9 mouse cellular contexts compared by ENCODE assay signal in genomic region chr1:158147525-158147924, GRCm38 (mm10).
DNase-seq lines count a peak whose midpoint lies in the region; ATAC-seq and TF ChIP-seq lines count a peak whose summit lies in the region.
"Had no signal": no experiment of that assay in that cellular context is flagged by ENCODE, and none has a peak within 500 bp of the region (broad histone marks: within the 10 kb centered on the region; RNA-seq: fewer than 3 reads in every experiment).

No protein-coding gene starts in this region.

- no peak for TF ChIP-seq CTCF in lung, embryonic 14.5 days (IDR thresholded peaks at IDR 0.05; ENCODE audit: low read depth)

- H3K36me3 ChIP-seq in lung, embryonic 14.5 days (ENCODE audit: insufficient read depth), result no peaks in the 10 kb centered on the region
- H3K36me3 ChIP-seq in forebrain, embryonic 14.5 days (ENCODE audit: control insufficient read depth, insufficient read depth, low read length), result no peaks in the 10 kb centered on the region
- no peaks in the 10 kb centered on the region for H3K36me3 ChIP-seq in midbrain, embryonic 16.5 days (ENCODE audit: control insufficient read depth, insufficient read depth, low read length)
- no peaks in the 10 kb centered on the region for H3K36me3 ChIP-seq in intestine, embryonic 15.5 days

- H3K4me2 ChIP-seq in lung, embryonic 14.5 days, result no peak overlapping the region
- H3K4me2 ChIP-seq in forebrain, embryonic 14.5 days (ENCODE audit: low read length), result no peak overlapping the region
- no peak overlapping the region for H3K4me2 ChIP-seq in midbrain, embryonic 16.5 days (ENCODE audit: low read length)
- no peak overlapping the region for H3K4me2 ChIP-seq in intestine, embryonic 15.5 days (replicated peaks)

- ATAC-seq in lung, embryonic 14.5 days (ENCODE audit: insufficient read depth), result no peak
- peak; percentile 42; the same call in 1 of the 2 replicates for ATAC-seq in forebrain, embryonic 14.5 days
- peak; percentile 80 for ATAC-seq in midbrain, embryonic 16.5 days
- ATAC-seq in intestine, embryonic 15.5 days, result no peak

- 14% methylated on average over 3 of the region's 3 CpGs for WGBS in lung, embryonic 14.5 days
- 0% methylated on average over 3 of the region's 3 CpGs for WGBS in forebrain, embryonic 14.5 days
- 5% methylated on average over 3 of the region's 3 CpGs for WGBS in midbrain, embryonic 16.5 days
- 18% methylated on average over 3 of the region's 3 CpGs for WGBS in intestine, embryonic 15.5 days

- H3K4me3 ChIP-seq in lung, embryonic 14.5 days (ENCODE audit: low read depth, low read length), result no peak overlapping the region
- no peak overlapping the region for H3K4me3 ChIP-seq in forebrain, embryonic 14.5 days (ENCODE audit: low read depth, low read length)
- no peak overlapping the region for H3K4me3 ChIP-seq in midbrain, embryonic 16.5 days (ENCODE audit: low read depth, low read length)
- H3K4me3 ChIP-seq in intestine, embryonic 15.5 days (replicated peaks), result no peak overlapping the region

- H3K9ac ChIP-seq in lung, embryonic 14.5 days, result no peak overlapping the region
- H3K9ac ChIP-seq in forebrain, embryonic 14.5 days (ENCODE audit: low read length), result no peak overlapping the region
- no peak overlapping the region for H3K9ac ChIP-seq in midbrain, embryonic 16.5 days (ENCODE audit: low read depth, low read length)
- no peak overlapping the region for H3K9ac ChIP-seq in intestine, embryonic 15.5 days

- H3K27me3 ChIP-seq in lung, embryonic 14.5 days (ENCODE audit: insufficient read depth, low read length), result no peaks in the 10 kb centered on the region
- H3K27me3 ChIP-seq in forebrain, embryonic 14.5 days (replicated peaks; ENCODE audit: control insufficient read depth, insufficient read depth, low read length), result no peaks in the 10 kb centered on the region
- H3K27me3 ChIP-seq in midbrain, embryonic 16.5 days (ENCODE audit: control insufficient read depth, insufficient read depth, low read depth, low read length), result no peaks in the 10 kb centered on the region
- no peaks in the 10 kb centered on the region for H3K27me3 ChIP-seq in intestine, embryonic 15.5 days (replicated peaks)

- no peak overlapping the region for H3K27ac ChIP-seq in lung, embryonic 14.5 days (ENCODE audit: low read depth)
- H3K27ac ChIP-seq in forebrain, embryonic 14.5 days (ENCODE audit: low read depth, low read length), result no peak overlapping the region
- H3K27ac ChIP-seq in midbrain, embryonic 16.5 days (ENCODE audit: low read length), result peak overlapping the region; percentile 24; the same call in 1 of the 2 replicates
- no peak overlapping the region for H3K27ac ChIP-seq in intestine, embryonic 15.5 days

- H3K4me1 ChIP-seq in lung, embryonic 14.5 days (ENCODE audit: insufficient read depth), result no peaks in the 10 kb centered on the region
- H3K4me1 ChIP-seq in forebrain, embryonic 14.5 days (ENCODE audit: control insufficient read depth, insufficient read depth, low read length), result peaks cover 11% of the 10 kb centered on the region
- H3K4me1 ChIP-seq in midbrain, embryonic 16.5 days (ENCODE audit: control insufficient read depth, insufficient read depth, low read length), result peaks cover 10% of the 10 kb centered on the region
- no peaks in the 10 kb centered on the region for H3K4me1 ChIP-seq in intestine, embryonic 15.5 days (replicated peaks)

- H3K9me3 ChIP-seq in lung, embryonic 14.5 days (ENCODE audit: low read depth, low read length), result no peaks in the 10 kb centered on the region
- H3K9me3 ChIP-seq in forebrain, embryonic 14.5 days (replicated peaks; ENCODE audit: control insufficient read depth, low read length), result no peaks in the 10 kb centered on the region
- H3K9me3 ChIP-seq in midbrain, embryonic 16.5 days (replicated peaks; ENCODE audit: control insufficient read depth, low read length, poor library complexity, severe bottlenecking), result no peaks in the 10 kb centered on the region
- H3K9me3 ChIP-seq in intestine, embryonic 15.5 days, result no peaks in the 10 kb centered on the region

- peak; percentile 9 for DNase-seq in adrenal gland, adult 2 months
- DNase-seq in adrenal gland, adult 18-20 months (ENCODE audit: low spot score in 2 of 2), result no peak
- DNase-seq in lung, embryonic 14.5 days, result peak; percentile 4
- DNase-seq in lung, postnatal 36 days, result no peak
- peak; percentile 69 for DNase-seq in forebrain, embryonic 14.5 days (ENCODE audit: low spot score)
- no peak for DNase-seq in left cerebral cortex, adult 9 months (ENCODE audit: low spot score in 2 of 2)
- DNase-seq: thymus, postnatal 36 days had no signal

Comparison
In these comparisons a context has a peak if more than half of its experiments do, and no peak if none do; other contexts are left out.
1. DNase-seq: peak in adrenal gland, adult 2 months (single experiment), lung, embryonic 14.5 days (single experiment) and forebrain, embryonic 14.5 days (single experiment); none in adrenal gland, adult 18-20 months (0 of 2), lung, postnatal 36 days (single experiment) and left cerebral cortex, adult 9 months (0 of 2).
2. ATAC-seq: peak in forebrain, embryonic 14.5 days (single experiment) and midbrain, embryonic 16.5 days (single experiment); none in lung, embryonic 14.5 days (single experiment) and intestine, embryonic 15.5 days (single experiment).